Mouse (Mus musculus): Measurements from ENCODE around the gene Ltbr.

The Ltbr gene

DNA sequence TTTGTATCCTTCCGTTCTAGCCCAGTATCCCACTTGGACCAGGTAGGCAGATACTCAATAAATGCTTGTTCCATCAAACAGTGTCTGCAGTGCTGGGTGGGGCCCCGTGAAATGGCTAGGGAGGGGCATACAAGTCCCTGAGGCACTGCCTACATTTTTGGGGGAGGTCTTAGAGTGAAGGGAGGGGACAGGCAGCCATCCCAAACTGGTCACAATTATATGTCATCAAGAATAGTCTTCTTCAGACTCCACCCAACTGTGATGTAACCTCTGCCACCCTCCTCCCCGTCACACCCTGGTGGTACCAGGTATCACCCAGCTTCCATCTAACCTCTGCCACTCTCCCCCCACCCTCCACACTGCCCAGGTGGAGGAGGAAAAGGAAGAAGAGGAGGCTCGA, 31.2 kb upstream of the Ltbr start:
- DNase-seq (ENCODE audit: low spot score in 2 of 2): no peak

DNA sequence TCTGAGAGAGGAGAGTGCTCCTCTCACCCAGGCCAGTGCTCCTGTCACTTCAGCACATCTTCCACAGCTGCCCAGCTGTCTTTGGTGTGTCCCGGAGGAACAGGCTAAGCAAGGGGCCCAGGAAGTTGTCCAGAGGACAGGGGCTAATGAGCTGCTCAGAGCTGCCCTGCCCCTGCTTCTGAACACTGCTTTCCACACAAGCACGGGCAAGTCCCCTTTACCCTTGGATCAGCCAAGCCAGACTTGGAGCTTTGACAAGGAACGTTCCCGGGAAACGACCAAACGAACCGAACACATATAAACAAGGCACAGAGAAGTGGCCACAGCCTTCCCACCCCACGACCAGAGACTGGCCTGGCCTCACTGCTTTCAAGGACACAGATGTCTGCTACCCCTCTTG, 30.4 kb upstream of the Ltbr start:
- no peak for DNase-seq (ENCODE audit: low spot score in 2 of 2)

- DNase-seq (ENCODE audit: low spot score in 2 of 2): no peak
Observed at GRCm38 (mm10) chr6:125342198-125342597, 28.5 kb upstream of the Ltbr start.

- no peak for DNase-seq (ENCODE audit: low spot score in 2 of 2)
Observed at GRCm38 (mm10) chr6:125340244-125340643, 26.6 kb upstream of the Ltbr start.

DNA sequence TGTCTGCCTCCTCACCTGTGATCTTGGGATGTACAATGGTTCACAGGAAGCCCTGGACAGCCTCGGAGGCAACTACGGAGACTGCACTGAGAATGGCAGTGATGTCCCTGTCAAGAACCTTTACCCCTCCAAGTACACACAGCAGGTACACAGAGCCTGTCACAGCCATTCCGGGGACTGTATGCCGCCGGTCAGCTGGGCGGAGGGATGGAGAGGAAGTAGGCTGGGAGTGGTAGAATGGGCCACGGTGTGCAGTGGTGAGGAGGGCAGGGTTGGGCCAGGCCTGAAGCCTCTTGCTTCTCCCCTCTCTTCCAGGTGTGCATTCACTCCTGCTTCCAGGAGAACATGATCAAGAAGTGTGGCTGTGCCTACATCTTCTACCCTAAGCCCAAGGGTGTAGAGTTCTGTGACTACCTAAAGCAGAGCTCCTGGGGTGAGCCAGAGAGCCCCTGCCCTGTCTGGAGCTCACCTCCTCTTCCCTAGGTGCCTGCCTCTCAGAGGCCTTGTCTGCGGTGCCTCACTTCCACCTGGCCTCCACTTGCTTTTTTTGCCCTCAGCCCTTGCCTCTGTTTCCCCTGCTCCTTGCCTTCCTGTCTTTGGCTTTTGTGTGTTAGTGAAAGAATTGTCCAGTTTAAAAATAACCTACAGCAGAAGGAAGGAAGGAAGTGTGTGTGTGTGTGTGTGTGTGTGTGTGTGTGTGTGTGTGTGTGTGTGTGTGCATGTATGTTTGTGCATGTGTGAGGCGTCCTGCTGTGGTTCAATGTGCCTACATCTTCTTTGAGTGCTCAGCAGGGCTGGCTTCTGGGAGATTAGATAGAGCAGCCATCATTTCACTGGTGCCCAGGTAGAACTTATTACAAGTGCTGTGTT, 25.3 kb upstream of the Ltbr start:
- DNase-seq (ENCODE audit: low spot score in 2 of 2): no peak

- DNase-seq (ENCODE audit: low spot score in 2 of 2): no peak
Observed at GRCm38 (mm10) chr6:125334356-125334755, 20.7 kb upstream of the Ltbr start.

DNA sequence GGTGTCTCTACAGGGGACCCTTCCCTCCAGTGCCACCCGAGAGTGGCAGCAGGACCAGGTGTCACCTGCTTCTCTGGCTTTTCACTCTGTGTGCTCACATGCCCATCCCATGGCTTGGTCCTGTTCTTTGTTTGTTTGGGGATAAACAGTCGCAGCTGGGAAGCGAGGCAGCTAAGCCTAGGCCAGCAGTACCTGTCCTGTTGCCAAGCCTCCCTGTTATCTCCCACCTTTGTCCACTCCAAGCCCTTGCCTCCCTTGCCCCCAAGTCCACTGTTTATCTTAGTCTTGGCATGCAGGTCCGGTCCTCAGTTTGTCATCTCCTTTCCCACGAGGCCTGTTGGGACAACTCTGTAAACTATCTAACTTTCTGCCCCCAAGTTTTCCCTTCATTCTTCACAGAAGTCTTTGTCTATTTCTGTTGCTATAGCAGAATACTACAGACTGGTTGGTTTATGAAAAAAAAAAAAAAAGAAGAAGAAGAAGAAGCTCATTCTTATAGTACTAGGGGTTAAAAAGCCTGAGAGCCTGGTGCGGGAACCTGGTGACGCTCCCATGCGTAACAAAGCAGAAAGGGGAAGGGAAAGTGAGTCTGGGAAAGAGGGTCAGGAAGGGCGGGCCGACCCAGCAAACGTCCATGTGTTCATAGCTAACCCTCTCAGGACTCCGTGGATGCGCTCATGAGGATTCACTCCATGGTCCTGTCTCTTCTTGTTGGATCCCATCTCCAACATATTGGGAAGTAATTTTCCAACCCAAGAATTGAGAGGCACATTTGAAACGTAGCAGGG, 19.6 kb upstream of the Ltbr start:
- DNase-seq (ENCODE audit: low spot score in 2 of 2): no peak

- peak in 1 of 2 experiments; percentile 39 for DNase-seq (ENCODE audit: low spot score in 2 of 2)
Observed at GRCm38 (mm10) chr6:125330626-125331326, 17.1 kb upstream of the Ltbr start.

DNA sequence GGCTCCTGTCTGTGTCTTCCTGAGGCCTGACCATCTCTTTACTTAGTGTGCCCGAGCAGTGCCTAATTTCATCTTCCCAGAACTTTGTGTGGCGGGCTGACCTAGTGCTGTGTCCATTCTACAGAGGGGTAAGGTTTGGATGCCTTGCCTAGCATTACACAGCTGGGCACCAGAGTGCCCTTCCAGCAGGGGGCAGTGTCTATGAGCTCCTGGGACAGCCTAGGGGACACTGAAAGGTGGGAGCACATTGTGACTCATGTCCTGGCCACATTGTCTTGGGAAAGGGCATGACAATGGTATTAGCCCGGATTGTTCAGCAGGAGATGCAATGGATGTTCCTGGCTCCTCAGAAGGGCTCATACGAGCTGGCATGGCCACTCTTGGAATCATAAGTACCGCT, 14.6 kb upstream of the Ltbr start:
- DNase-seq (ENCODE audit: low spot score in 2 of 2): no peak

- no peak for DNase-seq (ENCODE audit: low spot score in 2 of 2)
Observed at GRCm38 (mm10) chr6:125325337-125325736, 11.7 kb upstream of the Ltbr start.

DNA sequence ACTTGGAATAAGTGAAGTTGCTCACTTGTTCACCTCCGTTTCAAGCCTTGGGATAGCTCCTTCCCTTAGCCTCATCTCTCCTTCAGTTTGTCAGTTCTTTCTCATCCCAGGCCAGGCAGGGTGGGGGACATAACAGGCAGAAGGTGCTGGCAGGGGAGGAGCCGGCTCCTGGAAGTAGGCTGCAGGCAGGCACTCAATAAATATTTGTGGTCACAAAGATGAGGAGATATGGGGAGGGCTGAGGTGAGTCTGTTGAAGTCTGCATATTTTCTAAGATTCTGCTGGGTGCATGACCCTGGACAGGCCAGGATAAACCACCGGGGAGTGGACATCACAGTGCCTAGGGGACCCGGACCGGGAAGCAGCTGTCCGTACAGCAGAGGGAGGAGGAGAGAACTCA, 9.9 kb upstream of the Ltbr start:
- no peak for DNase-seq (ENCODE audit: low spot score in 2 of 2)

- DNase-seq (ENCODE audit: low spot score in 2 of 2): no peak
Observed at GRCm38 (mm10) chr6:125322794-125323193, 9.1 kb upstream of the Ltbr start.

- DNase-seq (ENCODE audit: low spot score in 2 of 2): no peak
Observed at GRCm38 (mm10) chr6:125321114-125321855, 7.6 kb upstream of the Ltbr start.

- DNase-seq (ENCODE audit: low spot score in 2 of 2): no peak
Observed at GRCm38 (mm10) chr6:125320323-125320722, 6.6 kb upstream of the Ltbr start, which contains the start of gene Scnn1a. Gene Scnn1a (plus strand): TSS chr6:125320659.

DNA sequence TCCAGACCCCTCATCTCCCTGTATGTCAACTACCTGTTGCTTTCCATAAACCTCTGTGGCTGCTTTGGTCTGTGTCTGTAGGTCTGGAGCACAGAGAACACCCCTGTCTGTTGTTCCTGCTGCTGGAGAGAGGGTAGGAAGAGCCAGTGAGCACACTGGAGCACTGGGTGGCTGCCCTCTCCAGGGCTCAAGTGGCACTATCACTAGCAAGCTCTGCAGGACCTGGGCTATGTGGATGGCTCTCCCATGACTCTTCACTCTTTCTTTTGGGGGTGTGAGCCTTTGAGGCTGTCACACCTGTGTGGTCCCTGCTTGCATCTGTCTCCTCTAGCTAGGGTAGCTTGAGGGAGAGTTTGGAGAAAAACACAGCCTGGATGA, 6.2 kb upstream of the Ltbr start:
- DNase-seq (ENCODE audit: low spot score in 2 of 2): no peak

GRCm38 (mm10) chr6:125318981-125319918, 5.6 kb upstream of the Ltbr start:
- DNase-seq (ENCODE audit: low spot score in 2 of 2): no peak

DNA sequence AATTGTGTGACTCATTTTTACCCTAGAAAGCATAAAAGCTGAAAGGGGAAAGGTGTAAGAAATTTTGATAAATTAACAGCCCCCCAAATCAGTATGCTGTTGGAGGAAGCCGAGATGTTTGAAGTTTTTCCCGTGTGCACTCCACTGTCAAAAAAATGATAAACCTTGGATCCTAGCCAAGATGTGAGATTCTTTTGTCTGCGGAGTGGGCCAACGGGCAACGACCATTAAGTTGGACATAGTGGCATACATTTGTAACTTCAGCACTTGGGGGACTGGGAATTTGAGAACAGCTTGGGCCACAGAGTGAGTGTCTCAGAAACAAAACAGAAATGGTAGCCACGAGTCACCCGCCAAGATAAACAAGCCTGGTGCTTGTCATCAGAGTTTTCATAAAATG, 3.4 kb upstream of the Ltbr start:
- DNase-seq (ENCODE audit: low spot score in 2 of 2): no peak

- DNase-seq (ENCODE audit: low spot score in 2 of 2): no peak
Observed at GRCm38 (mm10) chr6:125314746-125315145, 1.1 kb upstream of the Ltbr start.

DNA sequence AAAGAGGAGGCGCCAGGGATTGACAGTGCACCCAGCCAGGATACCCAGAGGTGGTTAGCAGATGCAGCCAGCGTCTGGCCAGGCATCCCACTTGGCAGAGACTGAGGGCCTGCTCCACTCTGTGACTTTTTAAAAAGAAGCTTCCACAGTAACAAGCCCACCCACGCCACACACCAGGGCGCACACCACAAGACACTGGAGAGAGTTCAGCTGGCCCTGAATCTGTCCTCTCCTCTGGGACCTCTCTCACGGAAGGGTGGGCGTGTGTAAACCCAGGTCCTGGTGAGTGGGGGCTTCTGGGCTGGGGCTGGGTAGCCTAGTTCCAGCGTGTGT, 512 bp upstream of the Ltbr start:
- no peak for DNase-seq (ENCODE audit: low spot score in 2 of 2)

DNA sequence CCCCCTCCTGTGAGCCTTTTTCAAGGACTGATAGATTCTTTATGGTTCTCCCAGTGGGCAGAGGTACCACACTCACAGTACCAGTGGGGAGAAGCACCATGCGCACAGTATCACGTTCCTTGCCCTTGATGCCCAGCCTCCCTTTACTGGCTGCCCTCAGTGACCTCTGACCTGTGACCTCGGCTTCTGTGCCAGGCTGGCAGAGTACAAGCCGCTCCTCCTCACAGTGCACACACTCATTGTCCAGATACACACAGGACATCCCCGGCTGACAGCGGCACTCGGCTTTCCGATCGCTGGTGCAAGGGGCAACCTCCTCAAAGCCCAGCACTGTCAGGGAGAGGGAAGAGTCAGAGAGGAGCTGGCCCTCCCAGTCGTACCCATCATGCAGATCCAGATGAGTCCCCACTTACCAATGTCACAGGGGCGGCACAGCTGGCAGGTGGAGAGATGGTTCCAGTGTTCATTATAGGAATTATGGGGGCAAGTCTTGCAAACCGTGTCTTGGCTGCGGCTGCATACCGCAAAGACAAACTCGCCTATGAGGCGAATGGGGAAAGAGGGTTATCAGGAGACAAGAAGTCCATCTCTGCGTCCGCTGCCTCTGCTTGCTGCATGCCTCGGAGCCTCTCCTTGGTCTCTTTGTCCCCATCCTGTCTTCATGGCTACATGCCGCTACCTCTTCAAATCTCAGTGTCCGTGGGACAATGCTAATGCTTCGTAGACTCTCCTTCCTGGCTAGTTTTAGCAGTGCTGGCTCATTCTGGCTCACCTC, 917 bp downstream of the Ltbr start:
- DNase-seq (ENCODE audit: low spot score in 2 of 2): no peak
